Mouse (Mus musculus) hindbrain, embryonic 10.5 days (tissue): ENCODE measurements around the gene Cers1. TPM values are rescaled to one million over a fixed set of nuclear protein-coding genes. Genes with fewer than 3 reads are reported as not detected.

Experiments
- polyA plus RNA-seq: library from polyadenylated mRNA; unstranded; fragments of >200 nt; fragmentation: Nextera tagmentation; extraction: Ambion mirVana; gene quantifications from 2 replicates; pipeline ENCODE4 v1.2.1, GENCODE M21; 2016

The Cers1 gene
- polyA plus RNA-seq, 1 experiment from 2014 or later: 7.3 TPM

Other genes with a start within 250 kb of the Cers1 start
- 0.56 and 0.88 TPM in 2 replicates for gene Tm6sf2, start 242.9 kb upstream of the Cers1 start, polyA plus RNA-seq
- gene Hapln4, start 232.3 kb upstream of the Cers1 start, polyA plus RNA-seq: 0.12 and 0.20 TPM in 2 replicates
- 20.2 and 67.1 TPM in 2 replicates for gene Ncan, start 194.9 kb upstream of the Cers1 start, polyA plus RNA-seq
- 37.0 and 38.0 TPM in 2 replicates for gene Nr2c2ap, start 184.4 kb upstream of the Cers1 start, polyA plus RNA-seq
- gene Rfxank, start 176.6 kb upstream of the Cers1 start, polyA plus RNA-seq: 19.5 and 20.6 TPM in 2 replicates
- gene Borcs8, start 176.3 kb upstream of the Cers1 start, polyA plus RNA-seq: 46.9 and 48.3 TPM in 2 replicates
- gene Mef2b, start 176.1 kb upstream of the Cers1 start, polyA plus RNA-seq: 0.58 and 0.76 TPM in 2 replicates
- 56.2 and 64.9 TPM in 2 replicates for gene Tmem161a, start 143.4 kb upstream of the Cers1 start, polyA plus RNA-seq
- 2.6 and 3.5 TPM in 2 replicates for gene Slc25a42, start 103.5 kb upstream of the Cers1 start, polyA plus RNA-seq
- 56.1 and 58.2 TPM in 2 replicates for gene Sugp2, start 81.5 kb upstream of the Cers1 start, polyA plus RNA-seq
- 39.7 and 40.9 TPM in 2 replicates for gene Armc6, start 81.3 kb upstream of the Cers1 start, polyA plus RNA-seq
- 107 and 108 TPM in 2 replicates for gene Homer3, start 32.9 kb upstream of the Cers1 start, polyA plus RNA-seq
- gene Ddx49, start 13.3 kb upstream of the Cers1 start, polyA plus RNA-seq: 54.4 and 54.8 TPM in 2 replicates
- gene Cope, start 13.3 kb upstream of the Cers1 start, polyA plus RNA-seq: 324 and 329 TPM in 2 replicates
- 2.9 and 4.3 TPM in 2 replicates for gene Gdf1, start 14.0 kb downstream of the Cers1 start, polyA plus RNA-seq
- 19.0 and 25.0 TPM in 2 replicates for gene Upf1, start 37.5 kb downstream of the Cers1 start, polyA plus RNA-seq
- 0.27 and 0.38 TPM in 2 replicates for gene Comp, start 57.8 kb downstream of the Cers1 start, polyA plus RNA-seq
- 14.8 and 16.7 TPM in 2 replicates for gene Crtc1, start 123.8 kb downstream of the Cers1 start, polyA plus RNA-seq
- 18.5 and 19.1 TPM in 2 replicates for gene Klhl26, start 161.2 kb downstream of the Cers1 start, polyA plus RNA-seq
- gene Tmem59l, start 171.6 kb downstream of the Cers1 start, polyA plus RNA-seq: 11.1 and 11.5 TPM in 2 replicates
- 4.5 and 10.3 TPM in 2 replicates for gene Crlf1, start 177.4 kb downstream of the Cers1 start, polyA plus RNA-seq
- gene Rex1bd, start 191.0 kb downstream of the Cers1 start, polyA plus RNA-seq: 131 and 148 TPM in 2 replicates
- gene Uba52, start 195.0 kb downstream of the Cers1 start, polyA plus RNA-seq: 914 and 933 TPM in 2 replicates
- 311 and 360 TPM in 2 replicates for gene Fkbp8, start 211.9 kb downstream of the Cers1 start, polyA plus RNA-seq
- gene Kxd1, start 212.2 kb downstream of the Cers1 start, polyA plus RNA-seq: 54.3 and 57.7 TPM in 2 replicates
- 20.5 and 22.4 TPM in 2 replicates for gene Ell, start 223.7 kb downstream of the Cers1 start, polyA plus RNA-seq